Mouse (Mus musculus) skeletal muscle tissue, postnatal 0 days (tissue): ENCODE measurements around the gene Tmed10. TPM values are rescaled to one million over a fixed set of nuclear protein-coding genes. Genes with fewer than 3 reads are reported as not detected.

ENCODE experiments used
- polyA plus RNA-seq: library from polyadenylated mRNA; unstranded; fragments of >200 nt; fragmentation: Nextera tagmentation; extraction: Ambion mirVana; gene quantifications from 2 replicates; pipeline ENCODE4 v1.2.1, GENCODE M21; 2015

The Tmed10 gene
- polyA plus RNA-seq: 197 and 209 TPM in 2 replicates

GRCm38 (mm10) chr12:85374561-85375272 lies at the start of gene Tmed10:
TSS of gene Tmed10 (minus strand) at chr12:85374847.

GRCm38 (mm10) chr12:85339243-85339729 lies 35.4 kb downstream of the Tmed10 start, which contains the start of gene Nek9:
TSS of gene Nek9 (minus strand) at chr12:85339362.

Other genes with a start within 250 kb of the Tmed10 start
- gene Rps6kl1, start 223.6 kb downstream of the Tmed10 start, polyA plus RNA-seq: 0.46 and 0.50 TPM in 2 replicates
- 4.1 and 5.0 TPM in 2 replicates for gene Pgf, start 197.1 kb downstream of the Tmed10 start, polyA plus RNA-seq
- 82.7 and 82.9 TPM in 2 replicates for gene Eif2b2, start 155.4 kb downstream of the Tmed10 start, polyA plus RNA-seq
- gene Mlh3, start 104.2 kb downstream of the Tmed10 start, polyA plus RNA-seq: 3.7 and 4.5 TPM in 2 replicates
- gene Acyp1, start 86.4 kb downstream of the Tmed10 start, polyA plus RNA-seq: 38.8 and 43.3 TPM in 2 replicates
- gene Zc2hc1c, start 86.3 kb downstream of the Tmed10 start, polyA plus RNA-seq: 0.71 and 0.83 TPM in 2 replicates
- 12.3 and 15.0 TPM in 2 replicates for gene Nek9, start 35.5 kb downstream of the Tmed10 start, polyA plus RNA-seq
- 10.3 and 23.9 TPM in 2 replicates for gene Fos, start 99.0 kb upstream of the Tmed10 start, polyA plus RNA-seq
- gene Jdp2, start 224.2 kb upstream of the Tmed10 start, polyA plus RNA-seq: 0.69 and 0.87 TPM in 2 replicates